Mouse (Mus musculus) liver, embryonic 14.5 days (tissue): ENCODE results near the gene Fry.

Experiments
- CTCF ChIP-seq: IDR thresholded peaks from 2 replicates; pipeline ENCODE4 v1.5.1; 2016; ENCODE audit warnings: antibody characterized with exemption, low read depth, control low read depth
- EP300 ChIP-seq: IDR thresholded peaks from 2 replicates; pipeline ENCODE4 v1.6.1; 2016; ENCODE audit warnings: antibody characterized with exemption, low read depth

DNA sequence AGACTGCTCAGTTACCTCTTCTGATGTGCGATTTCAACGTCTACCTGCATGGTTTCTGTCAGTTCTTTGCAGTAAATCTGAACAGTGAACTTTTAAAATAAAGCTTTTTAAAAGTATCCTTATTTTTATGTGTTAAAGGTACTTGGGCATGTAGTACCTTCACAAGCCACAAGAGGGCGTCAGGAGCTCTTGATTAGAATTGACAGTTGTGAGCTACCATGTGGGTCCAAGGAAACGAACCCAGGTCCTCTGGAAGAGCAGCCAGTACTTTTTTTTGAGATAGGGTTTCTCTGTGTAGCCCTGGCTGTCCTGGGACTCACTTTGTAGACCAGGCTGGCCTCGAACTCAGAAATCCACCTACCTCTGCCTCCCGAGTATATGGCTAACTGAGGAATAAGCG, 323.2 kb downstream of the Fry start:
- TF ChIP-seq CTCF (peak; percentile 81), EP300 (no peak)
